Mouse (Mus musculus): ENCODE data around the gene Ptk7. TPM values are rescaled to one million over a fixed set of nuclear protein-coding genes. Genes with fewer than 3 reads are reported as not detected.

The Ptk7 gene
- polyA plus RNA-seq, 1 experiment from 2014 or later: 43.3 TPM

GRCm38 (mm10) chr17:46593124-46593523 lies 36.2 kb downstream of the Ptk7 start:
- H3K4me2 ChIP-seq (ENCODE audit: low read depth, low read length, severe bottlenecking): no peak overlapping the region
- ATAC-seq (replicated peaks; ENCODE audit: low FRiP score) (no peak), DNase-seq (ENCODE audit: low spot score) (no peak)
- H3K27ac ChIP-seq (ENCODE audit: low read depth, low read length): no peak overlapping the region
- H3K9ac ChIP-seq (ENCODE audit: low read length): no peak overlapping the region
- no peaks in the 10 kb centered on the region for H3K27me3 ChIP-seq (ENCODE audit: control insufficient read depth, insufficient read depth, low read length)
- H3K4me3 ChIP-seq (ENCODE audit: low read depth, low read length): no peak overlapping the region
- 97% methylated on average over 4 of the region's 4 CpGs for WGBS
- no peaks in the 10 kb centered on the region for H3K9me3 ChIP-seq (ENCODE audit: control insufficient read depth, low read length)
- H3K36me3 ChIP-seq (ENCODE audit: control insufficient read depth, insufficient read depth, low read length): peaks cover 4% of the 10 kb centered on the region; the same call in 1 of the 2 replicates
- no peaks in the 10 kb centered on the region for H3K4me1 ChIP-seq (replicated peaks; ENCODE audit: control insufficient read depth, insufficient read depth, low read length)

GRCm38 (mm10) chr17:46591406-46591805 lies 37.9 kb downstream of the Ptk7 start:
- Histone ChIP-seq H3K27me3 (ENCODE audit: control insufficient read depth, insufficient read depth, low read length) (no peaks in the 10 kb centered on the region), H3K4me3 (ENCODE audit: low read depth, low read length) (no peak overlapping the region), H3K4me1 (replicated peaks; ENCODE audit: control insufficient read depth, insufficient read depth, low read length) (no peaks in the 10 kb centered on the region), H3K9ac (ENCODE audit: low read length) (no peak overlapping the region), H3K9me3 (ENCODE audit: control insufficient read depth, low read length) (no peaks in the 10 kb centered on the region), H3K36me3 (ENCODE audit: control insufficient read depth, insufficient read depth, low read length) (peaks cover 4% of the 10 kb centered on the region; the same call in 1 of the 2 replicates), H3K27ac (ENCODE audit: low read depth, low read length) (no peak overlapping the region), H3K4me2 (ENCODE audit: low read depth, low read length, severe bottlenecking) (no peak overlapping the region)
- WGBS: 88% methylated on average over 19 of the region's 19 CpGs
- no peak for DNase-seq (ENCODE audit: low spot score)
- no peak for ATAC-seq (replicated peaks; ENCODE audit: low FRiP score)

- no peak overlapping the region for H3K9ac ChIP-seq (ENCODE audit: low read length)
- H3K27ac ChIP-seq (ENCODE audit: low read depth, low read length): no peak overlapping the region
- no peaks in the 10 kb centered on the region for H3K27me3 ChIP-seq (ENCODE audit: control insufficient read depth, insufficient read depth, low read length)
- H3K4me3 ChIP-seq (ENCODE audit: low read depth, low read length): no peak overlapping the region
- no peaks in the 10 kb centered on the region for H3K4me1 ChIP-seq (replicated peaks; ENCODE audit: control insufficient read depth, insufficient read depth, low read length)
- WGBS: 91% methylated on average over 7 of the region's 7 CpGs
- H3K36me3 ChIP-seq (ENCODE audit: control insufficient read depth, insufficient read depth, low read length): peaks cover 8% of the 10 kb centered on the region; the same call in 1 of the 2 replicates
- ATAC-seq (replicated peaks; ENCODE audit: low FRiP score) (no peak), DNase-seq (ENCODE audit: low spot score) (no peak)
- no peak overlapping the region for H3K4me2 ChIP-seq (ENCODE audit: low read depth, low read length, severe bottlenecking)
- H3K9me3 ChIP-seq (ENCODE audit: control insufficient read depth, low read length): no peaks in the 10 kb centered on the region
These were observed 38.9 kb downstream of the Ptk7 start for GRCm38 (mm10) chr17:46590439-46590838.

GRCm38 (mm10) chr17:46589635-46590314 lies 39.5 kb downstream of the Ptk7 start:
- Histone ChIP-seq H3K27ac (ENCODE audit: low read depth, low read length) (no peak overlapping the region), H3K9me3 (ENCODE audit: control insufficient read depth, low read length) (no peaks in the 10 kb centered on the region), H3K4me3 (ENCODE audit: low read depth, low read length) (no peak overlapping the region), H3K4me1 (replicated peaks; ENCODE audit: control insufficient read depth, insufficient read depth, low read length) (no peaks in the 10 kb centered on the region), H3K36me3 (ENCODE audit: control insufficient read depth, insufficient read depth, low read length) (peaks cover 8% of the 10 kb centered on the region; the same call in 1 of the 2 replicates), H3K27me3 (ENCODE audit: control insufficient read depth, insufficient read depth, low read length) (no peaks in the 10 kb centered on the region), H3K9ac (ENCODE audit: low read length) (no peak overlapping the region), H3K4me2 (ENCODE audit: low read depth, low read length, severe bottlenecking) (no peak overlapping the region)
- no peak for DNase-seq (ENCODE audit: low spot score)
- WGBS: 94% methylated on average over 16 of the region's 16 CpGs
- no peak for ATAC-seq (replicated peaks; ENCODE audit: low FRiP score)

- Histone ChIP-seq H3K4me3 (ENCODE audit: low read depth, low read length) (no peak overlapping the region), H3K4me1 (replicated peaks; ENCODE audit: control insufficient read depth, insufficient read depth, low read length) (no peaks in the 10 kb centered on the region), H3K9ac (ENCODE audit: low read length) (no peak overlapping the region), H3K27me3 (ENCODE audit: control insufficient read depth, insufficient read depth, low read length) (no peaks in the 10 kb centered on the region), H3K9me3 (ENCODE audit: control insufficient read depth, low read length) (no peaks in the 10 kb centered on the region), H3K36me3 (ENCODE audit: control insufficient read depth, insufficient read depth, low read length) (peaks cover 8% of the 10 kb centered on the region; the same call in 1 of the 2 replicates), H3K27ac (ENCODE audit: low read depth, low read length) (no peak overlapping the region), H3K4me2 (ENCODE audit: low read depth, low read length, severe bottlenecking) (no peak overlapping the region)
- whole genome bisulfite sequencing: 98% methylated on average over 6 of the region's 6 CpGs
- ATAC-seq (replicated peaks; ENCODE audit: low FRiP score): no peak
- no peak for DNase-seq (ENCODE audit: low spot score)
These were observed 40.4 kb downstream of the Ptk7 start for GRCm38 (mm10) chr17:46588913-46589312.

- H3K9me3 ChIP-seq (ENCODE audit: control insufficient read depth, low read length): no peaks in the 10 kb centered on the region
- H3K27ac ChIP-seq (ENCODE audit: low read depth, low read length): no peak overlapping the region
- H3K4me3 ChIP-seq (ENCODE audit: low read depth, low read length): no peak overlapping the region
- DNase-seq (ENCODE audit: low spot score) (no peak), ATAC-seq (replicated peaks; ENCODE audit: low FRiP score) (no peak)
- H3K4me1 ChIP-seq (replicated peaks; ENCODE audit: control insufficient read depth, insufficient read depth, low read length): no peaks in the 10 kb centered on the region
- H3K36me3 ChIP-seq (ENCODE audit: control insufficient read depth, insufficient read depth, low read length): peaks cover 8% of the 10 kb centered on the region; the same call in 1 of the 2 replicates
- WGBS: 88% methylated on average over 9 of the region's 9 CpGs
- H3K27me3 ChIP-seq (ENCODE audit: control insufficient read depth, insufficient read depth, low read length): no peaks in the 10 kb centered on the region
- no peak overlapping the region for H3K9ac ChIP-seq (ENCODE audit: low read length)
- no peak overlapping the region for H3K4me2 ChIP-seq (ENCODE audit: low read depth, low read length, severe bottlenecking)
These were observed 41.1 kb downstream of the Ptk7 start for GRCm38 (mm10) chr17:46588173-46588572.

- peaks cover 8% of the 10 kb centered on the region; the same call in 1 of the 2 replicates for H3K36me3 ChIP-seq (ENCODE audit: control insufficient read depth, insufficient read depth, low read length)
- no peak overlapping the region for H3K27ac ChIP-seq (ENCODE audit: low read depth, low read length)
- DNase-seq (ENCODE audit: low spot score) (no peak), ATAC-seq (replicated peaks; ENCODE audit: low FRiP score) (no peak)
- WGBS: 95% methylated on average over 8 of the region's 8 CpGs
- no peaks in the 10 kb centered on the region for H3K9me3 ChIP-seq (ENCODE audit: control insufficient read depth, low read length)
- H3K9ac ChIP-seq (ENCODE audit: low read length): no peak overlapping the region
- no peak overlapping the region for H3K4me3 ChIP-seq (ENCODE audit: low read depth, low read length)
- H3K4me2 ChIP-seq (ENCODE audit: low read depth, low read length, severe bottlenecking): no peak overlapping the region
- H3K27me3 ChIP-seq (ENCODE audit: control insufficient read depth, insufficient read depth, low read length): no peaks in the 10 kb centered on the region
- no peaks in the 10 kb centered on the region for H3K4me1 ChIP-seq (replicated peaks; ENCODE audit: control insufficient read depth, insufficient read depth, low read length)
These were observed 43.0 kb downstream of the Ptk7 start for GRCm38 (mm10) chr17:46586327-46586726.

- ATAC-seq (replicated peaks; ENCODE audit: low FRiP score) (no peak), DNase-seq (ENCODE audit: low spot score) (no peak)
- 89% methylated on average over 5 of the region's 5 CpGs for WGBS
These were observed 50.7 kb downstream of the Ptk7 start for GRCm38 (mm10) chr17:46578650-46579049.

GRCm38 (mm10) chr17:46576070-46576469 lies 53.2 kb downstream of the Ptk7 start:
- Histone ChIP-seq H3K4me3 (ENCODE audit: low read depth, low read length) (no peak overlapping the region), H3K9me3 (ENCODE audit: control insufficient read depth, low read length) (no peaks in the 10 kb centered on the region; the same call in 1 of the 2 replicates), H3K9ac (ENCODE audit: low read length) (no peak overlapping the region), H3K27ac (ENCODE audit: low read depth, low read length) (no peak overlapping the region), H3K36me3 (ENCODE audit: control insufficient read depth, insufficient read depth, low read length) (peaks cover 8% of the 10 kb centered on the region; the same call in 1 of the 2 replicates), H3K4me2 (ENCODE audit: low read depth, low read length, severe bottlenecking) (no peak overlapping the region), H3K27me3 (ENCODE audit: control insufficient read depth, insufficient read depth, low read length) (no peaks in the 10 kb centered on the region), H3K4me1 (replicated peaks; ENCODE audit: control insufficient read depth, insufficient read depth, low read length) (no peaks in the 10 kb centered on the region)
- WGBS: 84% methylated on average over 13 of the region's 13 CpGs
- ATAC-seq (replicated peaks; ENCODE audit: low FRiP score) (no peak), DNase-seq (ENCODE audit: low spot score) (no peak)

More at GRCm38 (mm10) chr17:46578650-46579049, 50.7 kb downstream of the Ptk7 start:
- Histone ChIP-seq H3K4me3 (ENCODE audit: low read depth, low read length) (no peak overlapping the region), H3K4me2 (ENCODE audit: low read depth, low read length, severe bottlenecking) (no peak overlapping the region), H3K4me1 (replicated peaks; ENCODE audit: control insufficient read depth, insufficient read depth, low read length) (no peaks in the 10 kb centered on the region), H3K27me3 (ENCODE audit: control insufficient read depth, insufficient read depth, low read length) (no peaks in the 10 kb centered on the region), H3K27ac (ENCODE audit: low read depth, low read length) (no peak overlapping the region), H3K9me3 (ENCODE audit: control insufficient read depth, low read length) (no peaks in the 10 kb centered on the region; the same call in 1 of the 2 replicates), H3K9ac (ENCODE audit: low read length) (no peak overlapping the region), H3K36me3 (ENCODE audit: control insufficient read depth, insufficient read depth, low read length) (peaks cover 8% of the 10 kb centered on the region; the same call in 1 of the 2 replicates)
